Mouse (Mus musculus) liver, adult 2 months (tissue): ENCODE data around the gene G430095P16Rik.

Experiments used
- CTCF ChIP-seq: fragments of 200-500 bp; IDR thresholded peaks from 2 replicates; pipeline ENCODE4 v1.5.1; 2011; ENCODE audit warnings: low read depth, low read length, control low read depth
- POLR2A ChIP-seq: fragments of 200-500 bp; IDR thresholded peaks from 2 replicates; pipeline ENCODE4 v1.6.1; 2011; ENCODE audit warnings: low read length, control low read depth; ENCODE audit not compliant: insufficient read depth; ENCODE audit errors: extremely low read depth

- no peak for TF ChIP-seq POLR2A
- TF ChIP-seq CTCF: no peak
Measured at GRCm38 (mm10) chr8:84711933-84712758, 10.7 kb upstream of the G430095P16Rik start.
